Mouse (Mus musculus): ENCODE results near the gene H3f3b.

The H3f3b gene

GRCm38 (mm10) chr11:116002894-116003293, 24.9 kb downstream of the H3f3b start:
- in situ Hi-C loops (cut with MboI, MseI) = no loop called here

- in situ Hi-C loops (cut with MboI, MseI) = no loop called here
Observed at GRCm38 (mm10) chr11:116001725-116002124, 26.0 kb downstream of the H3f3b start.

DNA sequence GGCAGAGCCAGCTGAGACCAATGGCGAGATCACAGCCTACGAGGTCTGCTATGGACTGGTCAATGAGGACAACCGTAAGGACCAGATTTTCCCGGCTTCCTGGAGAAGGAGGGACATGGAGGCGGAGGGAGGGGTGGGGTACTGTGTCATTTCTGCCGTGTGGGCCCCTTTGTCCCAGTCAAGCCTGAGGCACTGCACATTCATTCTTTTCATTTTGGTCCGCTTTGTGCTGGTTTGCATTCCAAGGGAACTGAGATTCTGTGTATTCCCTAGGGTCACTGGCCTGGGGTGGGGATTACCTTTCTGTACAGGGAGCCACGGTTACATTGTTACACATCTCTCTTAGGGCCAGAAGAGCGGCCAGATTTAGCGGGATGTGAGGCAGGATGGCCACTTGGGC, 27.2 kb downstream of the H3f3b start:
- in situ Hi-C loops (cut with MboI, MseI) = no loop called here

- in situ Hi-C loops (cut with MboI, MseI) = no loop called here
Observed at GRCm38 (mm10) chr11:115999538-116000143, 28.1 kb downstream of the H3f3b start.

DNA sequence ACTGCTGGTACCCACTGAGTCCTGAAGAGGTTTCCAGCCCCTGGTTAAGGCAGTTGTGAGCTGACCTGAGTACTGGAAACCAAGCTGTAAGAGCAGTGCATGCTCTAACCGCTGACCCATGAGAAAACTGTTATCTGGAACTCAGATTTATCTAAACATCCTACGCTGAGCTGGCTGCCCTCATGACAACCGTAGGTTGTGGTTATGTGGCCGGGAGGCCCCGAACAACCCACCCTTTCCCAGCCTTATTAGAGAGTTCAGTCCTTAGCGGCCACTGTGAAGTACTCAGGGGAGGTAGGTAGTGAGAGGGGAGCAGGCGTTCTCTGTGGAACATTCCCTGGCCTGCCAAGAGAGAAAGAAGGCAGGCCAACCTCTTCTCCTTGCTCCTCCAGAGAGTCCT, 28.7 kb downstream of the H3f3b start:
- in situ Hi-C loops (cut with MboI, MseI) = no loop called here

DNA sequence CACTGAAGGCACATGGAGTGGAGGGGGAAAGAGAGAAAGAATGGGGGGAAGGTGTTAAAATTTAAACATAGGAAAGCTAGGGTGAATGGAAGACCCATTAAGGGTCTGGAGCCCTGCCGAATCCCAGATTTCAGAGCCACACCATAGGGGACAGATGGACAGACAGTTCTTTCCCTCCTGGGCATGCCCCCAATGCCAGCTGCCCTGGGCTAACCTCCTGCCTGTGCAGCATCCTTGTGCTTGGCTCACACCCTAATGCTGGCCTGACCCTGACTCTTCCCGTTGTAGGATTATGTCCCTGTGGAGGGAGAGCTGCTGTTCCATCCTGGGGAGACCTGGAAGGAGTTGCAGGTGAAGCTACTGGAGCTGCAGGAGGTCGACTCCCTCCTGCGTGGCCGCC, 30.1 kb downstream of the H3f3b start:
- in situ Hi-C loops (cut with MboI, MseI) = no loop called here

GRCm38 (mm10) chr11:115997047-115997446, 30.7 kb downstream of the H3f3b start:
- in situ Hi-C loops (cut with MboI, MseI) = no loop called here

DNA sequence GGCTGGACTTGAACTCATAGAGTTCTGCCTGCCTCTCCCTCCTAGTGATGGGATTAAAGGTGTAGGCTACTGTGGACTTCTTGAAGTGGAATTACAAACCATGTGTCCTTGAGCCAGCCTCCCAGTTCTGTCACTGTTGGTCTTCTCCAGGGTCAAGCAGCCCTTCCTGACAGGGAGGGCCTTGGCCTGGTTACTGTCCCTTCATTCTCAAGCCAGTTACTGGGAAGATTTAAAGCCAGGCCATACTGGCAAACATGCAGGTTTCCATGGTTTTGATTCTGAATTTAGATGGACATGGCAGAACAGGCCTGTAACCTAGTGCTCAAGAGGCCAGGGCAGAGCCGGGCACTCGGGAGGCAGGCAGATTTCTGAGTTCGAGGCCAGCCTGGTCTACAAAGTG, 32.5 kb downstream of the H3f3b start:
- in situ Hi-C loops (cut with MboI, MseI) = no loop called here

DNA sequence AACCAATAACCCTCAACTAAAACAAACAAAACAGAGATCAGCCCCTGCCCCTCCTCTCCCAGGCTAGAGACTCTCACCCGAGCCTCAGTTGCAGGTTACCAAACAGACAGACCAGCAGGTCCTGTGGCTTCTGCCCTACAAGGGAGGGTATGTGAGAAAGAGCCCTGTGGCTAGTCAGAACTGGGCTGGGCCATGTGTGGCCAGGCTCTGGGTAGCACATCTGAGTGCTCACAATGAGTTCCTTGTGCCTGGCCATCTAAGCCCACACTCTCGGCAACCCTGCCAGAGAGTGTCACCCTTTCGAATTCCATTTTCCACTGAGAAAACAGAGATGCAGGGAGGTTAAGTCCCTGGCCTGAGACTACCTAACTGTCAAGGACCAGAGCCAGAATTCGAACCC, 35.7 kb downstream of the H3f3b start:
- in situ Hi-C loops (cut with MboI, MseI) = no loop called here

DNA sequence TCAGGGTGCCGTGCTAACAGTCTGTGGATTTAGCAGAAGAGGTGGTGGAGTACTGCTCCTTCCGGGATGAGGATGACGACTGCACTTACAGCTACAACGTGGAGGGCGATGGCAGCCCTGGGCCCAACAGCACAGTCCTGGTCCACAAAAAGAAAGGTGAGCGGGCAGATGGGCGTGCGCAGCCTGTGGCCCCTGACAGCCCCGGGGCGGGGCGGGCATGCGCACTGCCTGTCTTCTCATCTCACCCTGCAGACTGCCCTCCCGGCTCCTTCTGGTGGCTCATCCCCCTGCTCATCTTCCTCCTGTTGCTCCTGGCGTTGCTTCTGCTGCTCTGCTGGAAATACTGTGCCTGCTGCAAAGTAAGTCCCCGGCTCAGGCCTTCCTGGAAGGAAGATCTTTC, 38.1 kb downstream of the H3f3b start:
- in situ Hi-C loops (cut with MboI, MseI) = no loop called here

DNA sequence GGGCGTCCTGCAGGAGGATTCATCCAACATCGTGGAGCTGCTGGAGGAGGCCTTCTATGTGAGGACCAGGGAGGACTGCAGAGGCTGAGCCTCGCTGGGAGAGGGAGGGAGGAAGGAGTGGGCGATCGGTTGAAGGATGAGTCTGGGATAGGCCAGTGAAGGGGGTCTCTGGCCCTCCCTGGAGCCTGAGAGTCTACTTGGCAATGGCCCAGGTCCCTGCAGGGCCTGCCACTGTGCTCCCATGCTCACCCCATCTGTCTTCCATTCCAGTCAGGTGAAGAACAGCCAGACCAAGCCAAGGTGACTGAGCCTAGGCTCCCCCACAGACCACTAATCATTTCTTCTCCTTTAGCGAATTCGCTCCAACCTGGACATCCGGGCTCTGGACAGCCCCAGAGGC, 44.5 kb downstream of the H3f3b start:
- in situ Hi-C loops (cut with MboI, MseI) = no loop called here

DNA sequence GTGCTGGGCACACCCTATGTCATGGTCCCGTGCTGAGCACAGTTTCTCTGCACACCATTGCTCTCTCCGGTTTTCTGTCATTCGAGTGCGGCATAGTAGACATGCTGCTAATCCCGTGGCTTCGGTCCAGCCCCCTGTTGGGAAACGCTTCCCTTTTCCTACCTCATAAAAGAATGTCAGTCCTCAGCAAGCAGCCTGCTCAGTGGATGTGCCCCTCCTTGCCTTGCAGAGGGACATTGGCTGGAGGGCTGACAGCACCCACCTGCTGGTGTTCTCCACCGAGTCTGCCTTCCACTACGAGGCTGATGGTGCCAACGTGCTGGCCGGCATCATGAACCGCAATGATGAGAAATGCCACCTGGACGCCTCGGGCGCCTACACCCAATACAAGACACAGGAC, 45.3 kb downstream of the H3f3b start:
- in situ Hi-C loops (cut with MboI, MseI) = no loop called here

DNA sequence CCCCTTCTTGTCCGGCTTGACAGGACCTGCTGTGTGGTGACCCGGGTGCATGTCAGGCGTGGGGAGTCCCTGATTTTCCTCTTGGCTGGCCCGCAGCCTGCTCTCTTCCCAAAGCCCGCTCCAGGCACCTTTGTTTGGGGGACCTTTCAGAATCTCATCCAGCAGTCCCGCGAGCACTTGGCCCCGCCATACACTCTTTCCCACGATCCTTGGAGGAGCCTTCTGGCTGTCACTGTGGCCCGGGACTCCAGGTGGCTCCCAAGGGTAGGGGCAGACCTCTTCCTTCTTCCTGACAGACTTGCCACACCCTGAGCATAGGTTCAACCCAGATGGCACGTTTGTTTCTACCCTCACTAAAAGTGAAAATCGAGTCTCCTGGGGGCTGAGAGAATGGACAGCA, 52.2 kb downstream of the H3f3b start:
- in situ Hi-C loops (cut with MboI, MseI) = no loop called here

DNA sequence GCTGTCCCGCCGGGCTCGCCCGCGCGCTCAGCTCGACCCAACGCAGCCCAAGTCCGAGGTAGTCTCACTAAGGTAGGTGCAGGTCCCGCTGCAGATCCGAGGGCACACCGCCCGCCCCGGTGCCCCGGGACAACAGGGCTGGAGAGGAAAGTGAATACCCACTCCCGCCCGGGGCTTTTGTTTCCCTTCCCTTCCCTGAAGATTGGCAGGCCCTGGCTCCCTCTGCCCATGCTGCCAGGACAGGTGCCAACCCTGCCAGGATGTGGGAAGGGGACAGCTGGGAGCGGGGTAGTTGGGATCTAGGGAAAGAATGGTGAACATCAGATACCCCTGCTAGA, 52.7 kb downstream of the H3f3b start:
- in situ Hi-C loops (cut with MboI, MseI) = no loop called here

DNA sequence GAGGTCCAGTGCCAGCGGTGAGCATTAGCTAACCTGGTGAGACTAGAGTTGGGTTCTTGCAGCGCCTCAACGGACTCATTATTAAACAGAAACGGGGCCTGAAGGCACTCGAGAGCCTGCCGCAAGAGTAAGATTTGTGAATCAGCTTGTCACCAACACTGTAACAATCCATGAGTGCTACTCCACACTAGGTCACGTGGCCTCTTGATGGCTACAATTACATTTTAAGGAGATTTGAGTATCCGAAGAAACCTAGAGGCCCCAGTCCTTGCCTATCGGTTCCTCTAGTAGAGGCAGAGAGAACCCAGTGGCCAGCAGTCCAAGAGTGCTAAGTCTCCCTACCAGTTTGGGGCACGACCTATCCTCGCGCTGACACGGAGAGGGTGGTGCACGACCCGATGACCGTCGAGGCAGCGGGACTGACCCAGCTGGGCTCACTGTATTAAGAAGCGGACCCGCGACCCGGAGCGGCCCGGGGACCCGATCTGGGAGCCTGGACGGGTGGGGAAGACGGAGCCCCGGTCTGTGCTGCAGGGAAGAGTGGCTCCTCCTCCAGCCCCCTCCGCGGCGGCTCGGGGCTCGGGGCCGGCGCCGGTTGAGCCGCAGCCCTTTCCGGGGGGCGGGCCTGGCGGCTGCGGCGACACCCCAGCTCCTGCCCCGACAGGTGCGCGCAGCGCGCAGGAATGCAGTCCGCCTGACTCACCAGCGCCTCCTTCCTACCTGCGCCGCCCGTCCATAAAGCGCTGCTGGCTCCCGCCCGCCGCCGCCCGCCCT, 53.3 kb downstream of the H3f3b start, which contains the start of gene Itgb4:
Itgb4 (plus strand) TSS at position 401 of the 774 bp plus-strand sequence.
- in situ Hi-C loops (cut with MboI, MseI) = no loop called here

Data from T-helper 2 cell (primary cell).